7 mouse cellular contexts compared by ENCODE assay signal in the genomic region with DNA sequence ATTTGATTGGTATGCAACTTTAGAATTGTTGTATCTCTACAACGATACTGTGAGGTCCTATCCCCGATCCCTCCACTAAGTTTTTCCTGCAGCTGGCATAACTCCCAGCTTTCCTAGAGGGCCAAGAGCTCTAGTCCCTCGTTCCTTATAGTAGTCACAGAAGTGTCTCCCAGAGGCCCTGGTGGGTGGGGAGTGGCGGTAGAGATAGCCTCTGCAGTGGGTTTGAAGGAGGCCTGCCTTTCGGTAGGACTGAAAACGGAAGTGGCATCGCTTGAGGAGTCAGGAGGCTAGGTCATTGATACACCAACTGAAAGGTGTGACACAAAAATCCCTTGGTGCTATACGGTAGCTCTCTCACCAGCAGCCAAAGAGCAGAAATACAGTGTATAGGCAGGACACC. TPM values are rescaled to one million over a fixed set of nuclear protein-coding genes. Genes with fewer than 3 reads are reported as not detected.
DNase-seq lines count a peak whose midpoint lies in the region; ATAC-seq and TF ChIP-seq lines count a peak whose summit lies in the region.

No protein-coding gene starts in this region.

- peak overlapping the region; percentile 6; the same call in 1 of the 2 replicates for H3K9ac ChIP-seq in forebrain, embryonic 14.5 days (ENCODE audit: low read length)
- peak overlapping the region; percentile 67 for H3K9ac ChIP-seq in liver, embryonic 13.5 days

- no peaks in the 10 kb centered on the region for H3K9me3 ChIP-seq in forebrain, embryonic 14.5 days (replicated peaks; ENCODE audit: control insufficient read depth, low read length)
- no peaks in the 10 kb centered on the region for H3K9me3 ChIP-seq in liver, embryonic 13.5 days (replicated peaks)

- peak overlapping the region; percentile 79 for H3K4me2 ChIP-seq in forebrain, embryonic 14.5 days (ENCODE audit: low read length)
- H3K4me2 ChIP-seq in liver, embryonic 13.5 days = peak overlapping the region; percentile 99

- no peak for TF ChIP-seq CTCF in thymus, adult 2 months (IDR thresholded peaks at IDR 0.05; ENCODE audit: borderline replicate concordance, control insufficient read depth, extremely low read depth, insufficient read depth, low read length, poor library complexity)

- H3K4me1 ChIP-seq in thymus, adult 2 months (replicated peaks; ENCODE audit: control insufficient read depth, insufficient read depth, low read length) = peaks cover 43% of the 10 kb centered on the region
- peaks cover 8% of the 10 kb centered on the region for H3K4me1 ChIP-seq in forebrain, embryonic 14.5 days (ENCODE audit: control insufficient read depth, insufficient read depth, low read length)
- H3K4me1 ChIP-seq in liver, embryonic 13.5 days (replicated peaks) = peaks cover 51% of the 10 kb centered on the region

- peak overlapping the region; percentile 39 for H3K4me3 ChIP-seq in thymus, adult 2 months (ENCODE audit: control insufficient read depth, insufficient read depth, low read length)
- peak overlapping the region; percentile 77 for H3K4me3 ChIP-seq in forebrain, embryonic 14.5 days (ENCODE audit: low read depth, low read length)
- H3K4me3 ChIP-seq in liver, embryonic 13.5 days (replicated peaks) = peak overlapping the region; percentile 80

- no peak for TF ChIP-seq POLR2A in thymus, adult 2 months (IDR thresholded peaks at IDR 0.05; ENCODE audit: control insufficient read depth, extremely low read depth, insufficient read depth, low read length, poor library complexity)

- peak overlapping the region; percentile 27; the same call in 1 of the 2 replicates for H3K27ac ChIP-seq in thymus, adult 2 months (ENCODE audit: control insufficient read depth, insufficient read depth, low read length)
- H3K27ac ChIP-seq in forebrain, embryonic 14.5 days (ENCODE audit: low read depth, low read length) = no peak overlapping the region
- H3K27ac ChIP-seq in liver, embryonic 13.5 days = peak overlapping the region; percentile 19; the same call in 1 of the 2 replicates

- no peak for ATAC-seq in forebrain, embryonic 14.5 days
- no peak for ATAC-seq in liver, embryonic 13.5 days (ENCODE audit: low read depth)

- no peak for DNase-seq in thymus, adult 2 months
- DNase-seq in thymus, postnatal 10 days (ENCODE audit: low spot score in 2 of 2) = no peak
- DNase-seq in forebrain, embryonic 14.5 days (ENCODE audit: low spot score) = no peak
- DNase-seq in liver, embryonic 13.5 days = no peak
- peak; percentile 49 to 75 for DNase-seq in spleen, postnatal 4 days (ENCODE audit: low spot score in 2 of 2)
- DNase-seq in adrenal gland, postnatal 14 days = no peak
- no peak for DNase-seq in embryo, embryonic 10 days (ENCODE audit: low spot score)

- H3K27me3 ChIP-seq in thymus, adult 2 months (ENCODE audit: control insufficient read depth, insufficient read depth, low read length) = no peaks in the 10 kb centered on the region
- no peaks in the 10 kb centered on the region for H3K27me3 ChIP-seq in forebrain, embryonic 14.5 days (replicated peaks; ENCODE audit: control insufficient read depth, insufficient read depth, low read length)
- no peaks in the 10 kb centered on the region for H3K27me3 ChIP-seq in liver, embryonic 13.5 days

- no peaks in the 10 kb centered on the region for H3K36me3 ChIP-seq in thymus, adult 2 months (ENCODE audit: control insufficient read depth, insufficient read depth, low read length)
- H3K36me3 ChIP-seq in forebrain, embryonic 14.5 days (ENCODE audit: control insufficient read depth, insufficient read depth, low read length) = no peaks in the 10 kb centered on the region
- H3K36me3 ChIP-seq in liver, embryonic 13.5 days = no peaks in the 10 kb centered on the region

- 31% methylated on average over 8 of the region's 8 CpGs for WGBS in thymus, adult 2 months
- 50% methylated on average over 8 of the region's 8 CpGs for WGBS in forebrain, embryonic 14.5 days
- WGBS in liver, embryonic 13.5 days (ENCODE audit: insufficient replicate concordance) = 15% methylated on average over 8 of the region's 8 CpGs

RNA-seq across cellular contexts. Expression of gene Rasa3, which starts 0.8 kb away (rescaled TPM):
- 52.7 and 57.5 TPM in 2 replicates for polyA plus RNA-seq in thymus, adult 2 months (2012; rRNA removed)
- 17.3 and 22.3 TPM in 2 replicates for polyA plus RNA-seq in forebrain, embryonic 14.5 days (2014; fragmentation: Nextera tagmentation; extraction: Ambion mirVana)
- polyA plus RNA-seq in liver, embryonic 13.5 days (2015; fragmentation: Nextera tagmentation; extraction: Ambion mirVana) = 15.9 and 19.1 TPM in 2 replicates
- 29.4 and 39.3 TPM in 2 replicates for total RNA-seq in adrenal gland, postnatal 14 days (2021)

RNA-seq across cellular contexts. Expression of gene Cfap97d2, which starts 27.5 kb away (rescaled TPM):
- not detected in 2 replicates for polyA plus RNA-seq in thymus, adult 2 months (2012; rRNA removed)
- 1.1 TPM in 2 replicates for polyA plus RNA-seq in forebrain, embryonic 14.5 days (2014; fragmentation: Nextera tagmentation; extraction: Ambion mirVana)
- not detected in 2 replicates for polyA plus RNA-seq in liver, embryonic 13.5 days (2015; fragmentation: Nextera tagmentation; extraction: Ambion mirVana)
- total RNA-seq in adrenal gland, postnatal 14 days (2021) = not detected in 2 replicates

Comparison
In these comparisons a context has a peak if more than half of its experiments do, and no peak if none do; other contexts are left out.
1. DNase-seq: peak in spleen, postnatal 4 days (2 of 2); none in thymus, adult 2 months (single experiment), thymus, postnatal 10 days (0 of 2), forebrain, embryonic 14.5 days (single experiment), liver, embryonic 13.5 days (single experiment), adrenal gland, postnatal 14 days (single experiment) and embryo, embryonic 10 days (single experiment).
2. Peak in every context shown above with its lines, with median percentiles within 50 percentile points of each other: H3K4me3 ChIP-seq.